Comparison of ENCODE assay signal across 8 mouse cellular contexts in genomic region chr7:49484036-49484744, GRCm38 (mm10).
DNase-seq lines count a peak whose midpoint lies in the region; ATAC-seq lines count a peak whose summit lies in the region.

No protein-coding gene starts in this region.

- DNase-seq in heart, adult 8-10 months (ENCODE audit: low spot score): no peak
- DNase-seq in cerebellum, postnatal 14 days: peak; percentile 33 to 42
- DNase-seq in urinary bladder, adult 18-20 months (ENCODE audit: low spot score in 2 of 2): no peak
- no peak for DNase-seq in spleen, postnatal 14 days (ENCODE audit: low spot score in 2 of 2)
- no peak for DNase-seq in left cerebral cortex, postnatal 36 days (ENCODE audit: low spot score in 2 of 2)

- peak overlapping the region; percentile 26 for H3K4me2 ChIP-seq in heart, embryonic 12.5 days
- no peak overlapping the region for H3K4me2 ChIP-seq in hindbrain, embryonic 13.5 days
- no peak overlapping the region for H3K4me2 ChIP-seq in lung, embryonic 16.5 days (ENCODE audit: low read depth, low read length)

- H3K4me3 ChIP-seq in heart, embryonic 12.5 days: peak overlapping the region; percentile 6; the same call in 1 of the 2 replicates
- H3K4me3 ChIP-seq in hindbrain, embryonic 13.5 days: no peak overlapping the region
- no peak overlapping the region for H3K4me3 ChIP-seq in lung, embryonic 16.5 days (ENCODE audit: low read length)

- H3K9ac ChIP-seq in heart, embryonic 12.5 days: peak overlapping the region; percentile 30; the same call in 1 of the 2 replicates
- no peak overlapping the region for H3K9ac ChIP-seq in hindbrain, embryonic 13.5 days
- H3K9ac ChIP-seq in lung, embryonic 16.5 days (ENCODE audit: low read length): peak overlapping the region; percentile 2; the same call in 1 of the 2 replicates

- peaks cover 47% of the 10 kb centered on the region for H3K4me1 ChIP-seq in heart, embryonic 12.5 days (replicated peaks)
- peaks cover 41% of the 10 kb centered on the region for H3K4me1 ChIP-seq in hindbrain, embryonic 13.5 days (replicated peaks)
- H3K4me1 ChIP-seq in lung, embryonic 16.5 days (replicated peaks; ENCODE audit: control insufficient read depth, insufficient read depth, low read length): peaks cover 23% of the 10 kb centered on the region

- peak; percentile 10; the same call in 1 of the 2 replicates for ATAC-seq in heart, embryonic 12.5 days (ENCODE audit: insufficient number of reproducible peaks, low FRiP score)
- peak; percentile 30; the same call in 1 of the 2 replicates for ATAC-seq in hindbrain, embryonic 13.5 days (ENCODE audit: low FRiP score)
- ATAC-seq in lung, embryonic 16.5 days (ENCODE audit: low read depth): peak; percentile 86

- H3K9me3 ChIP-seq in heart, embryonic 12.5 days (replicated peaks): no peaks in the 10 kb centered on the region
- H3K9me3 ChIP-seq in hindbrain, embryonic 13.5 days: no peaks in the 10 kb centered on the region
- no peaks in the 10 kb centered on the region for H3K9me3 ChIP-seq in lung, embryonic 16.5 days (ENCODE audit: control insufficient read depth, low read length)

- H3K27ac ChIP-seq in heart, embryonic 12.5 days (ENCODE audit: poor library complexity, severe bottlenecking): peak overlapping the region; percentile 50
- H3K27ac ChIP-seq in hindbrain, embryonic 13.5 days: 0 out of 2 replicates have a peak overlapping the region, but pooled peaks have one; percentile 1
- H3K27ac ChIP-seq in lung, embryonic 16.5 days (ENCODE audit: low read length): peak overlapping the region; percentile 51

- H3K27me3 ChIP-seq in heart, embryonic 12.5 days (replicated peaks): no peaks in the 10 kb centered on the region
- H3K27me3 ChIP-seq in hindbrain, embryonic 13.5 days: no peaks in the 10 kb centered on the region
- H3K27me3 ChIP-seq in lung, embryonic 16.5 days (ENCODE audit: control insufficient read depth, insufficient read depth, low read depth, low read length): no peaks in the 10 kb centered on the region

- intact Hi-C loops in left cerebral cortex, postnatal 36 days (cut with DNase I): no loop called here

- no peaks in the 10 kb centered on the region for H3K36me3 ChIP-seq in heart, embryonic 12.5 days
- no peaks in the 10 kb centered on the region for H3K36me3 ChIP-seq in hindbrain, embryonic 13.5 days
- H3K36me3 ChIP-seq in lung, embryonic 16.5 days (ENCODE audit: control insufficient read depth, insufficient read depth, low read length): peaks cover 2% of the 10 kb centered on the region; the same call in 1 of the 2 replicates

- 22% methylated on average over 11 of the region's 11 CpGs for WGBS in heart, embryonic 12.5 days
- 17% methylated on average over 11 of the region's 11 CpGs for WGBS in hindbrain, embryonic 13.5 days
- WGBS in lung, embryonic 16.5 days: 27% methylated on average over 11 of the region's 11 CpGs

Comparison
In these comparisons a context has a peak if more than half of its experiments do, and no peak if none do; other contexts are left out.
1. ATAC-seq: peak in every context shown above with its lines; median percentile 86 in lung, embryonic 16.5 days; 30 in hindbrain, embryonic 13.5 days; 10 in heart, embryonic 12.5 days.
2. H3K27ac ChIP-seq: peak in every context shown above with its lines; median percentile 51 in lung, embryonic 16.5 days; 50 in heart, embryonic 12.5 days; 1 in hindbrain, embryonic 13.5 days.
3. DNase-seq: peak in cerebellum, postnatal 14 days (2 of 2); none in heart, adult 8-10 months (single experiment), urinary bladder, adult 18-20 months (0 of 2), spleen, postnatal 14 days (0 of 2) and left cerebral cortex, postnatal 36 days (0 of 2).